Mouse (Mus musculus) kidney, postnatal 4 days (tissue): Measurements from ENCODE around the gene A4gnt.

ENCODE experiments used
- DNase-seq, 2 experiments: peaks; one replicate each; pipeline ENCODE4 v3.0.0; 2021; ENCODE audit warnings: mixed read lengths in 2 of 2

A4gnt gene

GRCm38 (mm10) chr9:99636776-99637175, 24.5 kb downstream of the A4gnt start:
- DNase-seq = no peak

DNA sequence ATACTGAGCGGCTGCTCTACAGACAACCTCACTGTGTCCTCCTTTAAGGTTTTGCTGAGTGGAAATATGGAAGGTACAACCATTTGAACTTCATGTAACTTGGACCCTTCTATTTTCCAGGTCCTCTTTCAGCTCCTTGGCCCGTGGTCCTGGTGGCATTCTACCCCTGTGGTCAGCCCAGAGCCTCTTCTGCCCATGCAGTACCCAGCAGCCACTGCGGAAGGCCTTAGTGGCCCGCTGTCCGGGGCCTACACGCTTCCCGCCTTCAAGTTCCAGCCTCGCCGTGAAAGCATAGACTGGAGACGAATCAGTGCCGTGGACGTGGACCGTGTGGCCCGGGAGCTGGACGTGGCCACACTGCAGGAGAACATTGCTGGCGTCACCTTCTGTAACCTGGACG, 24.9 kb downstream of the A4gnt start:
- no peak for DNase-seq

DNA sequence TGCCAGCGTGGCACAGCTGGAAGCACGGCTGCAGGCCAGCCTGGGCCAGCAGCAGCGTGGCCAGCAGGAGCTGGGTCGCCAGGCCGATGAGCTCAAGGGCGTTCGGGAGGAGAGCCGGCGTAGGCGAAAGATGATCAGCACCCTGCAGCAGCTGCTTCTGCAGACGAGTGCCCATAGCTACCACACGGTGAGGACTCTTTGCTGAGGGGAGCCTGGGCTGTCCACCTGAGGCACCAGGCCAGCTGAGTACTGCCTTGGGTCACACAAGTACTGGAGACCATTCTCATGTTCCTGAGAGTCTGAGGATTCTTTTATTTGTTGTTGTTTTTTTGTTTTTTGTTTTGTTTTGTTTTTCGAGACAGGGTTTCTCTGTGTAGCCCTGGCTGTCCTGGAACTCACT, 25.4 kb downstream of the A4gnt start:
- DNase-seq = no peak

DNA sequence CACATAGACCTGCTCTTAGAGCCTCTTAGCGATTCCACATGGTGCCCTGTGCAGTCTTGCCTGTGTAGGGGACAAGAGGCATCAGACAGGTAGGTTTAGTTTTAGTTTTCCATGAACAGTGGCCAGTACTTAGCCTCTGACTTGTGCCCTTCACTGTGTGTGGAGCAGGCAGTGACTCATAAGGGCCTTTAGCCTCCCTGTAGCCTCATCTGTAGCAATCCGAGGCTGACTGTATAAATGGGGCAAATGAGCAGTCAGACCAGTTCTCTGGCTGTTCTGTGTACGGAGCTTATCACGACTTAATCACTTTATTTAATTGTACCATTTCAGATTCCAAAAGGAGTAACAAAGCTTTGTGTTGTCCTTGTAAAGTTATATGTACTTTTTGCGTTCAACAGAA, 27.7 kb downstream of the A4gnt start:
- no peak for DNase-seq

DNA sequence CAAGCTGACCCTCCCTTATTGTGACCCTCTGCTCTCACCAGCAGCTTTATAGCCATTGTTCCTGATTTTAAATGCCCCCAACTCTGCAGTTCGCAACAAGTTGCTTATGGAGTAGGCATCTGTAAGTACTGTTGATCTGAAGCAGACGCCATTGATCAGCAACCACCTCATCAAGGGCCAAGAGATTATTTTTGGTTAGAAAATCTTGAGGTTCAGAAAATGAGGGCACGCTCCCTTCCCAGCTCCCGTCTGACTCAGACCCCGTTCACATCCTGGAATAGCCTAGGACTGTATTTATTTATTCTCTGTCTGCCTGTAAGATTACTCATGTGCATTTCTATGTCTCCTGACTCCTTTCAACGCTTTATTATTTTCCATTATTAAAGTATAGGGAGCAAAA, 33.1 kb downstream of the A4gnt start:
- DNase-seq = no peak

DNA sequence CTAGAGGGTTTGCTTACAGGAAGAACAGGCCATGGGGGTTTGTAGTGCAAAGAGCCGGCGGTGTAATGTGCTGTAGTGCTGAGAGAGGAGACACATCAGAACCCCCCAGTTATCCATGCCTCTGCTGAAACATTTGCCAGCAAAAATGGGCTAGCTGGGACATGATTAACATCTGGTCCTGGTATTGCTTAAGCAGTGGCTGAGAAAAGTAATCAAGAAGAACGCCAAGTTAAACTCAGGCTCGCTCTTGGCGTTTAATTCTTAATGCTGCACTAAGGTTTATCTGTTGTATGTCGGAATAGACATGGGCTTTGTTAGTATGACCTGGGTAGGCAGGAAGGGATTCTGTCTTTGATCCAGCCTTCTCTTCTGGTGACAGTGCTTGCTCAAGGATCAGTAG, 33.8 kb downstream of the A4gnt start:
- DNase-seq = no peak

- DNase-seq = no peak
Measured at GRCm38 (mm10) chr9:99660756-99661155, 48.5 kb downstream of the A4gnt start.

DNA sequence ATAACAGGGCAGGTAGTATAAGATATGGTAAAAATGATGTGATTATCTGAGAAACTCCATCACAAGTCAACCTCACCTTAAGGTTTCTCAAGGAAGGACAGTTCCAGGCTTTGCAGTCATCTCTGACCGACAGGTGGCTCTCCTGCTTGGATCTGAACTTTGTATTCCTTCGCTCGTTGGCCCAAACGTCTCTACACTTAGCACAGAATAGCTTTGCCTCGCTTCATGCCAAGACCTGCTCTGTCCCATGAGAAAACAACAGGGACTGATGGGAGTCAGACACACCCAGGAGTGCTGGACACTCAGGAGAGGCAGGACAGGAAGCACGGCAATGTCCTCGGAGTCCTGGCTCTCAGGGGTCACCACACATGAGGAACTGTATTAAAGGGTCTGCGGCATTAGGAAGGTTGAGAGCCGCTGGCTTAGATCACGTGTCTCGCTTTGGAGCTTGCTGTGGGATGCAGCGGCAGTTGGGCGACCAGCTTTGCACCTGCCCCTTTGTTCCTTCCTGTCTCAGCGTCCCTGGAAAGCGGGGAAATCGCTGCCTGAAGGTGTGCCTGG, 49.4 kb downstream of the A4gnt start:
- DNase-seq = peak in 1 of 2 experiments; percentile 26

DNA sequence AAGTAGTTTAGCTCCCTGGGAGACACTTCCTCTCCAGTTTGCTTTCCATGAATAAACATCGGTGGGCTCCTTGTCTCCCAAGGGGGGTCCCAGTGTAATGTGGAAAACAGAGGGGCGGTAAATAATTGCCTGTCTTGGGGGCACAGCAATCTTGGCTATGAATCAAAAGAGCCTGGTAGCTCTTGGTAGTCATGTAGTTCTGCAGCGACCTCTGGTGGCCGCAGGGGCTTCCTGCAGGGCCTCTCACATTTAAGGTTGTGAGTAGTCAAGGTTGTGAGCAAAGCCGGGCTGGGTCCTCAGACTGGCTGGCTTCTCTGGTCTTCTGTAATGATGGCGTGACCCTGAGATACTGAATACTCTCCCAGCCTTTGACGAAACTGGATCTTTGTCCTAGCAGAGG, 50.1 kb downstream of the A4gnt start:
- DNase-seq = peak; percentile 82 to 83

DNA sequence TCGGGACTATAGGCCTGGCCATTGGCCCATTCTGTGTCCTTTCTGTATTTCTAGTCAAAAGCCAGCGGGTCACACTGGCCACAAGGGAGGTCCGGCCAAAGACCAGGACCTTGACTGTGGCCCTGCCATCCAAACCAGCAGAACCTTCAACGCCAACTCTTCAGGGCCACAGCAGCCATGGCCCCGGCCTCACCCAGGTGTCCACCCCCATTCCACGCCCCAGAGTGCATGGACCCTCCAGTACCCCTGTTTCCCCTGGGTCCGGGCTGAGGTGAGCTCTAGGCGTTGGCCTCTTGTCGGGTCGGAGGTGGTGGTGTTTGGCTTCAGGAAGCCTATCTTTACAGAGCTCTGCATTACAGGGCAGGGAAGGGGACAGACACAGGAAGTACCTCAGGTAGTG, 50.6 kb downstream of the A4gnt start:
- no peak for DNase-seq

DNA sequence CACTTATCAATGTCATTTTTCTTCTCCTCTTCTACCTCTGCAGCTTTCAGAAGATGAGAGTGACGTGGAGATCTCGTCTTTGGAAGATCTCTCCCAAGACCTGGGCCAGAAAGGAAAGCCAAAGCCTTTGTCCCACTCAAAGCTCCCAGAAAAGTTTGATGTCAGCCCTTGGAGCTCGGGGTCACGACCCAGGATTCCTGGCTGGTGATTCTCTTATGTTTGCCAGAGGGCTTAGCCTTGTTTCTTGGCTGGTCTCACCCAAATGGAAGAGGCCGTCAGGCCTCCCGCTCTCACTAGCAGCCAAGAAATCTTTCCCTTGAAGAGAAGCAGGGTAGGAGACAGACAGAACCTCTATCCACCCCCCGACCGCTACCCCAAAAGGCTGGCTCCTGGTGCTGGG, 55.3 kb downstream of the A4gnt start:
- DNase-seq = peak in 1 of 2 experiments; percentile 17

DNA sequence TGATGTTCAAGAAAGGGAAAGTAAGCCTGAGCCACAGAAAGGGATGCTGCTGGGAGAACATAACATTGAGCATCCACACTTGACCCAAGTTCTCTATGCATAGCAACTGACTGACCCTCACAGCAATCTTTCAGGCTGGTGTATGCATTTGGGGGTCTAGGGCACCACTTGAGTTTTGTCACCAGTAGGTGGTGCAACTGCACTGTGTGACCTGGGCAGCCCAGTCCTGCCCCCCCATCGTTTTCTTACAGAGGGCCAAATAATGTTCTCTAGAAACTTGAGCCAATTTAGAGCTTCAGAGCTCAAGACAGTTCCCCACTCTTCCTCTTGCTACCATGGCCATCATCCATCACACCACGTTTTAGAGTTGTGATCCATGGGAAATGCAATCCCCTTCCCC, 59.3 kb downstream of the A4gnt start:
- peak; percentile 32 to 46 for DNase-seq
